Mouse (Mus musculus): ENCODE data around the gene Immp2l.

Gene Immp2l

DNA sequence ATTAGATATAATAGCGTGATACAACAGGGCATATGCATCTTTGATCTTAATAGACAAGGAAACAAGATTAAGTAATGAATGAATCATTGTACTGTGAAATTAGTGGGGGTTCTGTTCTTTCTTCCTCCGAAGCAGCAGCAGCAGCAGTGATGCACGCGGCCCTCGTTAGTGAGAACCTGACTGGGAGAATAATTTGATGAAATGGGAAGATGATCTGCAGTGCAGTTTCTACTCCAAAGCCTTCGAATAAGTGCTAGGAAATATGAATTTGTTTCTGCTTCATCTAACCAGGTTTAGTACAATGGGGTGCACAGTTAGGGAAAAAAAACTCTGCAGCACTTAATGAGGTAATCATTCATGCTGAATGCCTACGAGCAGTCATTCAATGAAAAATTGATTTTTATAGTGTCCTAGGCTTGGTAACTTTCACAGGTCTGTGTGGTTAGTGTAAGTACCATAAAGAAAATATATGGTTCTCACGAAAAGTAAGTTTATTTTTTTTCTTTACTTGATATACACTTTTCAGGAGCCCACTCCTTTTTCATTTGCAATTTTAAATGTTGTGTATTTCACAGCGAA, 401.3 kb downstream of the Immp2l start:
- no peak for DNase-seq (ENCODE audit: low read depth, low spot score)

DNA sequence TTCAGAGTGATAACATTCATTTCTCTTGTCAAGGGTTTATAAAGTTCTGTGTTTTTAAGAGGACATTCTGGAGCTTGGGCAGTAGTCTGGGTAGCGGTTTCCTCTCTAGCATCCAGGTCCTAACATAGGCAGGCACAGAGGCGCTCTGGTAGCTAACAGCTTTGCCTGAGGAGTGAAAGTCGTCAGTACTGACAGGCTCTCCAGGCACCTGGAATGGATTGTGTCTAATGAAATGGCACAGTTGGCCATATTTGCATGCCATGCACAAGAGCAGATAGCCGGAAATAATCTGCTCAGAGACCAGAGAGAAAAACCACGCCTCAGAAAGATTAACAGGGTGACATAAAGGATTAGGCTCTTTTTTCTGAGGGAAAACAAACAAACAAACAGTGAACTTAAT, 403.6 kb downstream of the Immp2l start:
- DNase-seq (ENCODE audit: low read depth, low spot score), result no peak

GRCm38 (mm10) chr12:41428806-41429205, 404.9 kb downstream of the Immp2l start:
- no peak for DNase-seq (ENCODE audit: low read depth, low spot score)

- DNase-seq (ENCODE audit: low read depth, low spot score), result no peak
Measured at GRCm38 (mm10) chr12:41436206-41436985, 412.5 kb downstream of the Immp2l start.

GRCm38 (mm10) chr12:41438446-41438845, 414.6 kb downstream of the Immp2l start:
- DNase-seq (ENCODE audit: low read depth, low spot score), result no peak

DNA sequence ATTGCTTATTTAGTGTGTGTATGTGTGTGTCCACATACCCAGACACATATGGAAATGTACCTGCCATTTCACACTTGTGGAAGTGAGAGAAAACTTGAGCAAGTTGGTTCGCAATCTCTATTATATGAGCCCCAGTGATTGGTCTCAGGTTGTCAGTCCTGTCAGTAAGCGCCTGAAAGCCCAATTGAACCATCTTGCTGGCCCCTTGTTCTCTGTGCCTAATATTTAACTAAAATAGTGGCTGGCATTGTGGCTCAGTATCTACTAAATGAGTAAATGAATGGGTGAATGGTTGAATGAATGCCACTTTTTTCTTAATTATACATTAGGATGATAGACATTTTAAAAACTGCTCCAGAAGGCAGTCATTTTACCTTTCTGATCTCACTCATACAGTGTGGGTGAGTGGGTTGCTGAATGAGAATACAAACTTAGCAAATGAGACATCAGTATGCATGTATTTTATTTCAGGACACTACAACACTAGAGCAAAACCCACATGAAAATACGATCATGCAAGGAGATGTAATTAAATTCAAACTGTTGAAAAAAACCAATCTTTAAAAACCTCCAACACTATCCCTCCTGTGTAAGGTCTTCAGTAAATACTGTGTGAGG, 444.6 kb downstream of the Immp2l start:
- no peak for DNase-seq (ENCODE audit: low read depth, low spot score)

GRCm38 (mm10) chr12:41469096-41469801, 445.4 kb downstream of the Immp2l start:
- DNase-seq (ENCODE audit: low read depth, low spot score), result no peak

- no peak for DNase-seq (ENCODE audit: low read depth, low spot score)
Measured at GRCm38 (mm10) chr12:41481486-41481885, 457.6 kb downstream of the Immp2l start.

DNA sequence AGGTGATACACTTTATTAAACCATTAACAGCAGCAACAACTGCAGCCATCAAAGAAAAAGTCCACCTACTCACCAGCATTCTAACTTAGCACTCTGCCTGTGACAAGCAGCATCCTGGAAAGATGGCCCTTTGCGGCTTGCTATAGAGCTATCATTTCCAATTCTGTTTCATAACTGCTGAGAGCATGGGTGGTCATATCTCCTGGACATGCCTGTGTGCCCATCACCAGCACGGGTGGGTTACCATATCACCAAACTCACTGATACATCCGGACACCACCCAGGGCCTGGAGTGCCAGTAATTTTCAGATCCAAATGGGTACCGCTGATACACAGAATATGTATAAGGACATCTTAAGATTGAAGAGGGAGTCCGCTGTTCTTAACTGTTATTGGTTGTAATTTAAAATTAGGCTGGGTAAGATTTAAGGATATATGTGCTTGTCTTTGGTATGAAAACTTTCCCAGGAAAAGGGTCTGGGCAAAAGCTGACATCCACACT, 459.3 kb downstream of the Immp2l start:
- DNase-seq (ENCODE audit: low read depth, low spot score), result no peak

DNA sequence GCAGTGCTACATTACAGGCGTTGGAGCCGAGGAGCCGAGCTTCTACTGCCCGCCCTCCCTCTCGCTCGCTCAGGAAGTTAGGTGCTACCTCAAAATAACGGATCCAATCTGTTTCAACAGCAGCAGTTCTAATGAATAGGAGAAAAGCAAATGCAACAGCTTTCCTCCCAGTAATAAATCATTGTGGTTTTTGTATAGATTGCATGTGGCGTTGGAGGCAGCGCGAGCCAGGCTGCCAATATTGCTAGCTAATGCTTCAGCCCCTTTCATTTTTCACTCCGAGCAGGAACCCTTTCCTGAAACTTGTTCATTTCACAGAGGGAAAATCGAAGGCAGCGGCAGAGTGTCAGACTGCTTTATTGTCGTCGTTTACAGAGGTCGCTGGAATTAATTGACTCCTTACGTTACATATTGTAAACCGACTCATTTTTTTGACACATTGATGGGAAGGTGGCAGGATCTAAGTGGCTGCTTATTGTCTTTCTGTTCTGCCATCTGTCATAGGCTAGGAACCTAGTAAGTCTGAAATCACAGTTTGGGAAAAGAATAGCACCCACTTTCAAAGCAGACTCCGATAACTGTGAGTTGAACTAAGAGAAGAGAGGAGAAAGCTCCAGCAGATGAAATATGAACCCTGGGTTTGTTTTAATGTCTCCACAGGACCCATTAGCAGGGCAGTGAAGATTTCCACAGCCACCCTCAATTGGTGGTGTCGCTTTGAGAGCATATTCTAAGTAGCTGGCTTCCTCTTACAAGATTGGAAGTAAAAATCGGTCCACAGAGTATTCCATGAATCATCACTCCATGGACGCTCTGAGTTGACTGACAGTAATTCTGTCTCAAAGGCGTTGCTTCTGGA, 459.9 kb downstream of the Immp2l start:
- no peak for DNase-seq (ENCODE audit: low read depth, low spot score)

- no peak for DNase-seq (ENCODE audit: low read depth, low spot score)
Measured at GRCm38 (mm10) chr12:41484689-41485511, 461.0 kb downstream of the Immp2l start.

- DNase-seq (ENCODE audit: low read depth, low spot score), result no peak
Measured at GRCm38 (mm10) chr12:41485512-41486215, 461.8 kb downstream of the Immp2l start.

GRCm38 (mm10) chr12:41486331-41486730, 462.4 kb downstream of the Immp2l start, which contains the start of gene Lrrn3:
Lrrn3 (minus strand) TSS chr12:41486431.
- DNase-seq (ENCODE audit: low read depth, low spot score), result no peak

GRCm38 (mm10) chr12:41487005-41487404, 463.1 kb downstream of the Immp2l start:
- DNase-seq (ENCODE audit: low read depth, low spot score), result peak; percentile 66

GRCm38 (mm10) chr12:41494620-41495019, 470.7 kb downstream of the Immp2l start:
- peak; percentile 55 for DNase-seq (ENCODE audit: low read depth, low spot score)

DNA sequence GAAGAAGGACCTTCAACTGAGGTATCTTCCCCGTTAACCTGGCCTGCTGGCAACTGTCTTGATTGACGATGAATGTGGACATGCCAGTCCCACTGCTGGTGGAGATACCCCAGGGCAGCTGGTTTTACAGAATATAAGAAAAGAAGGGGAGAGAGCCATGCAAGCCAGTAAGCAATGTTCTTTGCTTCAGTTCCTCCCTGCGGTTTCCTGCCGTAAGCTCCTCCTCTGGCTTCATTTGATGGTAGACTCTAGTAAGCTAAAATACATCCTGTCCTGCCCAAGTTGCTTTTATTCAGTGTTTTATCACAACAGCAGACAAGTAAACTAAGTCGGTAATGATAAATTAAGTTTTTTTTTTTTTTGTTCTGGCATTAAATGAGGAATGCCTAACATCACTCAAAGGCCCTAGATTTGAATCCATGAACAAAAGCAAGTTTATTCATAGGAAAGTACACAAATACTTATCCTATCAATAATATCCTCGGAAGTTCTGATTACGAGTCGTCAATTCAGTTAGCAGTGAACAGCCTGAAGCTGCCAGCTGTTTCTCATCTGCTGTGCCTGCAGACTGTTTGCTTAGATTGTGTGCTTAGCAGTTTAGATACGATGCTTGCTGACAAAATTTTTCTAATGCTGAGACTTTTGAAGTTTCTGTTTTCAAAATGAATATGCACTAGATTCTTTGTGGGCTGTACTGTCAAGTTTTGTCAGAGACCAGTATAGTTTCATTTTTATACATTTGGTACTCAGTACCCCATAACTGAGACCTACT, 476.3 kb downstream of the Immp2l start:
- no peak for DNase-seq (ENCODE audit: low read depth, low spot score)

DNA sequence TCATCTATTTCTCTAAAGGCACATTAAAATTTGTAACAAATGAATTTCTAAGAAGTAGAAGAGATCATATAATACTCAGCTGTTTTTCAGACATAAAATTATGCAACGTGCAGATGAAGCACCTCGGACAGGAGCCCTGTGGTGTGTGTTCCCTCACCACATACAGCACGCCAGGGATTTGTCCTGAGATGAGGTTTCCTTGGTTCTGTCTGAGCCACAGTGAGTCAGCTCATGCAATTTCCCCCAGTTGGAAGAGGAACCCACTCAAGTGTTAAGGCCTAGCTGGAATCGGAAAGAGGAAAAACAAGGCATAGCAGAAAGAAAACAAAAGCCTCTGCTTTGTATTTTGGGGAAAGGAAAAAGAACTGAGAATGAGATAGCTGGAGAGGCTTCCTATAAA, 484.7 kb downstream of the Immp2l start:
- DNase-seq (ENCODE audit: low read depth, low spot score), result no peak

- no peak for DNase-seq (ENCODE audit: low read depth, low spot score)
Measured at GRCm38 (mm10) chr12:41510588-41510987, 486.7 kb downstream of the Immp2l start.

GRCm38 (mm10) chr12:41518897-41519296, 495.0 kb downstream of the Immp2l start:
- DNase-seq (ENCODE audit: low read depth, low spot score), result no peak
